Mouse (Mus musculus) small intestine, adult 2 months (tissue): Measurements from ENCODE around the gene Arl3.

Experiments
- CTCF ChIP-seq: fragments of 200-500 bp; IDR thresholded peaks from 2 replicates; pipeline ENCODE4 v1.5.1; 2012; ENCODE audit warnings: low read depth, mild to moderate bottlenecking, control low read depth, inconsistent platforms, low read length, moderate library complexity, mixed read lengths; ENCODE audit not compliant: insufficient replicate concordance, insufficient read length; ENCODE audit errors: extremely low read depth
- POLR2A ChIP-seq: fragments of 200-500 bp; IDR thresholded peaks from 2 replicates; pipeline ENCODE4 v1.6.1; 2012; ENCODE audit warnings: low read depth, mild to moderate bottlenecking, control low read depth, inconsistent platforms, low read length, moderate library complexity

GRCm38 (mm10) chr19:46558009-46558408 is 15.0 kb downstream of the Arl3 start:
- TF ChIP-seq CTCF = no peak
- no peak for TF ChIP-seq POLR2A
